Mouse (Mus musculus) thymus, postnatal 14 days (tissue): Measurements from ENCODE around the gene Gm16442.
"Not testable (repeated sequence)": the region's sequence is repeated elsewhere in the genome, so short reads cannot be mapped to it uniquely, and the experiment has no call there.

Experiments
- DNase-seq: peaks from one replicate; pipeline ENCODE4 v3.0.0; 2021

The Gm16442 gene

GRCm38 (mm10) chr7:20122479-20122878 is at the start of gene Gm16442:
Gene Gm16442 (minus strand): TSS chr7:20122579.
- DNase-seq = not testable (repeated sequence)

- not testable (repeated sequence) for DNase-seq
These were observed 45.9 kb upstream of the Gm16442 start, which contains the start of gene Vmn1r94 for GRCm38 (mm10) chr7:20168277-20168676. Gene Vmn1r94 (minus strand): TSS chr7:20168377.

- DNase-seq = not testable (repeated sequence)
These were observed 16.6 kb upstream of the Gm16442 start, which contains the start of gene Vmn1r93 for GRCm38 (mm10) chr7:20138988-20139387. Gene Vmn1r93 (minus strand): TSS chr7:20139088.

GRCm38 (mm10) chr7:20099380-20099779 is 23.0 kb downstream of the Gm16442 start, which contains the start of gene Vmn1r91:
Gene Vmn1r91 (plus strand): TSS chr7:20099680.
- DNase-seq = not testable (repeated sequence)

- not testable (repeated sequence) for DNase-seq
These were observed 44.3 kb downstream of the Gm16442 start for GRCm38 (mm10) chr7:20078118-20078517.
